Mouse (Mus musculus): ENCODE results near the gene Crebl2. TPM values are rescaled to one million over a fixed set of nuclear protein-coding genes. Genes with fewer than 3 reads are reported as not detected.

The Crebl2 gene
- polyA plus RNA-seq, 1 experiment from 2014 or later, result 3.9 TPM

- no peak for ATAC-seq (ENCODE audit: insufficient read depth, low FRiP score)
- Histone ChIP-seq H3K9ac (ENCODE audit: low read length) (peak overlapping the region; percentile 91), H3K27ac (ENCODE audit: low read length) (peak overlapping the region; percentile 77), H3K27me3 (ENCODE audit: control insufficient read depth, insufficient read depth, low read length) (no peaks in the 10 kb centered on the region), H3K4me3 (replicated peaks; ENCODE audit: low read length) (peak overlapping the region; percentile 78), H3K9me3 (replicated peaks; ENCODE audit: control insufficient read depth, low read length) (no peaks in the 10 kb centered on the region), H3K4me2 (ENCODE audit: low read depth, low read length) (peak overlapping the region; percentile 68), H3K4me1 (ENCODE audit: control insufficient read depth, insufficient read depth, low read length) (peaks cover 13% of the 10 kb centered on the region), H3K36me3 (ENCODE audit: control insufficient read depth, insufficient read depth, low read length) (no peaks in the 10 kb centered on the region)
- 46% methylated on average over 21 of the region's 21 CpGs for WGBS
Observed at GRCm38 (mm10) chr6:134793046-134793806, 36.7 kb upstream of the Crebl2 start.

DNA sequence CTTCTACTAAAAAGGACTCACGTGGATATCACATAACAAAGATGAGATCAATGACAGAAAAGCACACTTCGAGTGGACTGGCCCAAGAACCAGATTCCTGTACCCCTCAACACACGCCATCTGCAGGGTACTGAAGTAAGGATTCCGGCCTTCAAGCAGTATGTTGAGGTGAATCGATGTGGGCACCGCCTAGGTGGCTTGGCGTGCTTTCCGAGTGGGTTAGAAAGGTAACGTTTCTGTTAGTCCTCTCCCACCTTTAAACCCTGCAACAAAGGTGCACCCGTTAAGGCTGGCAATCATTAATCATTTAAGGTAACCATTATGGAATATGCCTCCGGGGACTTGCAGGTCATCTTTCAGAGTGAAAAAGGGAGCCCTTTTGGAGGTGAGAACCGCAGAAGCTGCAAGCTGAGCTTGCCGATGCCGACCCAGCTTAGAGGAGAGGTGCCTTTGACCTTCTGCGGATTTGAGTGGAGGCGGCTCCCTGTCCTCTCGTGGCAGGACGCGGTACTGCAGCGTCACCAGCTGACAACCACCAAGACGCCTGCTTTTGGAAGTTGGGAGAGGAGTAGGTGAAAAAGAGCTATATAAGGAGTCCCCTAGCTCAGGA, 35.9 kb upstream of the Crebl2 start:
- ATAC-seq (ENCODE audit: insufficient read depth, low FRiP score), result no peak

GRCm38 (mm10) chr6:134796297-134796696, 33.7 kb upstream of the Crebl2 start:
- 88% methylated on average over 10 of the region's 10 CpGs for WGBS
- Histone ChIP-seq H3K4me2 (ENCODE audit: low read depth, low read length) (no peak overlapping the region), H3K4me3 (replicated peaks; ENCODE audit: low read length) (no peak overlapping the region), H3K4me1 (ENCODE audit: control insufficient read depth, insufficient read depth, low read length) (peaks cover 10% of the 10 kb centered on the region; the same call in 1 of the 2 replicates), H3K27ac (ENCODE audit: low read length) (no peak overlapping the region), H3K36me3 (ENCODE audit: control insufficient read depth, insufficient read depth, low read length) (no peaks in the 10 kb centered on the region), H3K9me3 (replicated peaks; ENCODE audit: control insufficient read depth, low read length) (no peaks in the 10 kb centered on the region), H3K27me3 (ENCODE audit: control insufficient read depth, insufficient read depth, low read length) (no peaks in the 10 kb centered on the region), H3K9ac (ENCODE audit: low read length) (no peak overlapping the region)
- no peak for ATAC-seq (ENCODE audit: insufficient read depth, low FRiP score)

More for the DNA sequence above, 35.9 kb upstream of the Crebl2 start:
- Histone ChIP-seq H3K9ac (ENCODE audit: low read length) (peak overlapping the region; percentile 27), H3K36me3 (ENCODE audit: control insufficient read depth, insufficient read depth, low read length) (no peaks in the 10 kb centered on the region), H3K4me3 (replicated peaks; ENCODE audit: low read length) (peak overlapping the region; percentile 12; the same call in 1 of the 2 replicates), H3K4me1 (ENCODE audit: control insufficient read depth, insufficient read depth, low read length) (peaks cover 12% of the 10 kb centered on the region), H3K27ac (ENCODE audit: low read length) (no peak overlapping the region), H3K9me3 (replicated peaks; ENCODE audit: control insufficient read depth, low read length) (no peaks in the 10 kb centered on the region), H3K4me2 (ENCODE audit: low read depth, low read length) (peak overlapping the region; percentile 35), H3K27me3 (ENCODE audit: control insufficient read depth, insufficient read depth, low read length) (no peaks in the 10 kb centered on the region)
- WGBS, result 17% methylated on average over 21 of the region's 21 CpGs

GRCm38 (mm10) chr6:134801483-134801882, 28.5 kb upstream of the Crebl2 start:
- Histone ChIP-seq H3K27ac (ENCODE audit: low read length) (peak overlapping the region; percentile 57; the same call in 1 of the 2 replicates), H3K27me3 (ENCODE audit: control insufficient read depth, insufficient read depth, low read length) (no peaks in the 10 kb centered on the region), H3K9ac (ENCODE audit: low read length) (no peak overlapping the region), H3K36me3 (ENCODE audit: control insufficient read depth, insufficient read depth, low read length) (no peaks in the 10 kb centered on the region), H3K4me2 (ENCODE audit: low read depth, low read length) (no peak overlapping the region), H3K9me3 (replicated peaks; ENCODE audit: control insufficient read depth, low read length) (no peaks in the 10 kb centered on the region), H3K4me1 (ENCODE audit: control insufficient read depth, insufficient read depth, low read length) (0 out of 2 replicates have a peak, but pooled peaks cover 2% of the 10 kb centered on the region), H3K4me3 (replicated peaks; ENCODE audit: low read length) (no peak overlapping the region)
- ATAC-seq (ENCODE audit: insufficient read depth, low FRiP score), result no peak
- WGBS, result 46% methylated on average over 1 of the region's 1 CpGs

- Histone ChIP-seq H3K4me1 (ENCODE audit: control insufficient read depth, insufficient read depth, low read length) (0 out of 2 replicates have a peak, but pooled peaks cover 2% of the 10 kb centered on the region), H3K4me3 (replicated peaks; ENCODE audit: low read length) (no peak overlapping the region), H3K4me2 (ENCODE audit: low read depth, low read length) (no peak overlapping the region), H3K27ac (ENCODE audit: low read length) (peak overlapping the region; percentile 87), H3K9ac (ENCODE audit: low read length) (no peak overlapping the region), H3K36me3 (ENCODE audit: control insufficient read depth, insufficient read depth, low read length) (no peaks in the 10 kb centered on the region), H3K9me3 (replicated peaks; ENCODE audit: control insufficient read depth, low read length) (no peaks in the 10 kb centered on the region), H3K27me3 (ENCODE audit: control insufficient read depth, insufficient read depth, low read length) (no peaks in the 10 kb centered on the region)
- ATAC-seq (ENCODE audit: insufficient read depth, low FRiP score), result peak; percentile 92
- WGBS, result 60% methylated on average over 9 of the region's 9 CpGs
Observed at GRCm38 (mm10) chr6:134802641-134803043, 27.3 kb upstream of the Crebl2 start.

DNA sequence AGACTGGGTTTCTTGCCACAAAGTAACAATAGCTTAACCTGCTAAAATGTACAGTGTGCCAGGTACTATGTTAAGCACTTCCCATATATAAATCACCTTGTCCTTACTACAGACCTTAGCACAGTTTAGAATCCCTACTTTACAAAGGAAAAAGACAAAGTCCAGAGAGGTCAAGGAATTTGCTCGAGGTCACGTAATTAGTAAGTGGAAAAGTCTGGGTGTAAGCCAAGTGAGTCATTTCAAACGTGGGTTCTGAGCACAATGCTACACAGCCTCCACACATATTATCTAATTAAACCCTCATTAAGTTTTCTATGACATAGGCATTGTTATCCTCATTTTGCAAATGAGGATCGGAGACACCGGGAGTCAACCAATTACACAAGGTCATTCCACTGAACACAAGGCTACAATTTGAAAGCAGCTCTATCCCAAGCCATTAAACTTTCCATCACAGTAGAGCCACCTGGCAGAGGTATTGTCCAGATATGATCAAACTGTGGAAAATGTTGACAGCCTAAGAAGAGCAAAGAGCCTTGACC, 25.1 kb upstream of the Crebl2 start:
- 67% methylated on average over 5 of the region's 5 CpGs for WGBS
- no peaks in the 10 kb centered on the region for H3K36me3 ChIP-seq (ENCODE audit: control insufficient read depth, insufficient read depth, low read length)
- no peak for ATAC-seq (ENCODE audit: insufficient read depth, low FRiP score)
- H3K4me3 ChIP-seq (replicated peaks; ENCODE audit: low read length), result no peak overlapping the region
- no peaks in the 10 kb centered on the region for H3K9me3 ChIP-seq (replicated peaks; ENCODE audit: control insufficient read depth, low read length)
- H3K27me3 ChIP-seq (ENCODE audit: control insufficient read depth, insufficient read depth, low read length), result no peaks in the 10 kb centered on the region
- H3K9ac ChIP-seq (ENCODE audit: low read length), result no peak overlapping the region
- H3K27ac ChIP-seq (ENCODE audit: low read length), result no peak overlapping the region
- H3K4me2 ChIP-seq (ENCODE audit: low read depth, low read length), result no peak overlapping the region
- H3K4me1 ChIP-seq (ENCODE audit: control insufficient read depth, insufficient read depth, low read length), result 0 out of 2 replicates have a peak, but pooled peaks cover 2% of the 10 kb centered on the region

DNA sequence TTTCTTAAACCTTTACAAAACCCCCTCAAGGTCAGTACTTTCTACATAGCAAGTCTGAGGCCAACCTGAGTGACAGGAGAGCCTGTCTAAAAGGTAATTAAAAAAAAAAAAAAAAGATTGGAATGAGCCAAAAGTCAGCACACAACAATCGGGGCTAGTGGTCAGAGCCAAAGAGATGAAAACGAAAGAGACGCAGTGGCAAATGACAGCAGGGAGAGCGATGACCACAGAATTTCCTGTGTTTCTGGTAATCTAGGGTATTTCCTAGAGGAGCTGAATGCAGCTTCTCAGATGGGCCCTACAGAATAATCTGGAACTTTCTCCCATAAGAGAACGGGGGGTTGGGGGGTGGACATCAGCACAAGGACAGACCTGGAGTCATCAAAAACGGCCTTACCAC, 23.8 kb upstream of the Crebl2 start:
- Histone ChIP-seq H3K9me3 (replicated peaks; ENCODE audit: control insufficient read depth, low read length) (no peaks in the 10 kb centered on the region), H3K4me3 (replicated peaks; ENCODE audit: low read length) (no peak overlapping the region), H3K4me2 (ENCODE audit: low read depth, low read length) (no peak overlapping the region), H3K27me3 (ENCODE audit: control insufficient read depth, insufficient read depth, low read length) (no peaks in the 10 kb centered on the region), H3K27ac (ENCODE audit: low read length) (no peak overlapping the region), H3K9ac (ENCODE audit: low read length) (no peak overlapping the region), H3K36me3 (ENCODE audit: control insufficient read depth, insufficient read depth, low read length) (no peaks in the 10 kb centered on the region), H3K4me1 (ENCODE audit: control insufficient read depth, insufficient read depth, low read length) (0 out of 2 replicates have a peak, but pooled peaks cover 2% of the 10 kb centered on the region)
- ATAC-seq (ENCODE audit: insufficient read depth, low FRiP score), result no peak
- 91% methylated on average over 6 of the region's 6 CpGs for WGBS

GRCm38 (mm10) chr6:134807091-134807490, 22.9 kb upstream of the Crebl2 start:
- Histone ChIP-seq H3K9ac (ENCODE audit: low read length) (no peak overlapping the region), H3K27me3 (ENCODE audit: control insufficient read depth, insufficient read depth, low read length) (no peaks in the 10 kb centered on the region), H3K9me3 (replicated peaks; ENCODE audit: control insufficient read depth, low read length) (no peaks in the 10 kb centered on the region), H3K4me3 (replicated peaks; ENCODE audit: low read length) (no peak overlapping the region), H3K27ac (ENCODE audit: low read length) (no peak overlapping the region), H3K4me2 (ENCODE audit: low read depth, low read length) (no peak overlapping the region), H3K4me1 (ENCODE audit: control insufficient read depth, insufficient read depth, low read length) (0 out of 2 replicates have a peak, but pooled peaks cover 2% of the 10 kb centered on the region), H3K36me3 (ENCODE audit: control insufficient read depth, insufficient read depth, low read length) (no peaks in the 10 kb centered on the region)
- ATAC-seq (ENCODE audit: insufficient read depth, low FRiP score), result no peak
- WGBS, result 61% methylated on average over 1 of the region's 2 CpGs

DNA sequence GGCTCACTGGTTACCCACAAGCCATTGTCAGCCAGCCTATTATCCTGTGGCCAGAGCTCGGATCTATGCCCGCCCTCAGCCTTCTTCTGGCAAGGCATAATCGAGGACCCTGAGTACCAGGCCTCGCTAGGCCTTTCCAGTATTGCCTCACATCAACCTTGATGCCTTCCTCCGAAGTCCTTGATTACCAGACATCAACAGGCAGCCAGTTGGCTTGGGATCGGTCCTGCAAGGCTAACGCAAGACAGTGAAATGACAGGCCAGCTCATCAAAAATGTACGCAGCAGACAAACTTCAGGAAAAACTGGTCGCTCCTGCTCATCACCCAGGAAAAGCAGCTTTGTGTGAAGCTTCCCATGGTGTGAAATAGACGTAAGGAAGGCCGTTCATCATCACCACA, 22.2 kb upstream of the Crebl2 start:
- no peaks in the 10 kb centered on the region for H3K27me3 ChIP-seq (ENCODE audit: control insufficient read depth, insufficient read depth, low read length)
- no peak overlapping the region for H3K9ac ChIP-seq (ENCODE audit: low read length)
- no peak for ATAC-seq (ENCODE audit: insufficient read depth, low FRiP score)
- H3K4me1 ChIP-seq (ENCODE audit: control insufficient read depth, insufficient read depth, low read length), result 0 out of 2 replicates have a peak, but pooled peaks cover 2% of the 10 kb centered on the region
- no peak overlapping the region for H3K27ac ChIP-seq (ENCODE audit: low read length)
- no peak overlapping the region for H3K4me2 ChIP-seq (ENCODE audit: low read depth, low read length)
- WGBS, result 89% methylated on average over 11 of the region's 11 CpGs
- no peaks in the 10 kb centered on the region for H3K36me3 ChIP-seq (ENCODE audit: control insufficient read depth, insufficient read depth, low read length)
- no peak overlapping the region for H3K4me3 ChIP-seq (replicated peaks; ENCODE audit: low read length)
- no peaks in the 10 kb centered on the region for H3K9me3 ChIP-seq (replicated peaks; ENCODE audit: control insufficient read depth, low read length)

Measured in stomach, embryonic 16.5 days (tissue).